Mouse (Mus musculus) forelimb bud, embryonic 11.5 days (tissue): ENCODE measurements around the gene Hspb2.

Source experiments
- DNase-seq: peaks from one replicate; pipeline ENCODE4 v3.0.0-alpha.2; 2012; ENCODE audit warnings: low read depth, low spot score

Hspb2 gene

DNA sequence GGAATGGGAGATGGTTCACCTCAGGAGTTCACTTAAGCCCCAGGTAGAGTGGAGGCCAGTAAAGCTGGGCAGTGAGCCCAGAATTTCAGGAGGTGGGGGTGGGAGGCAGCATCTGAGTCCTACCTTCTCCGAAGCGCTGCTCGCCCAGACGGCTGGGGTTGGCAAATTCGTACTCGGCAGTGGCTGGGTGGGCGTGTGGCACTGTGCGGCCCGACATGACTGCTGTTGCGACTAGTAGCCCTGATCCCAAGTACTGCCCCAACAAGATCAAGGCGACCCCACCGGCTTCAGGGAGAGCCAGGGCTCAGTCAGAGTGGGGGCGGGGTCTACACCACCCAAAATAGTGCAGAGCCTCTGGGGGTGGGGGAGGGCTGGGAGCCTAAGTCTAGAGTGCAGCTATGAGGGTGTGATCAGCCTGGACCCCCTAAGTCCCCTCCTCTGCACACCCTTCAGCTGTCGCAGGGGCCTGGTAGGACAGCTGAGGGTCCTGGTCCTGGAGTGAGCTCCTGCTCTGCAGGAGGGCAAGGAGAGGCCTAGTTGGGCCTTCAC lies at the start of gene Hspb2:
Gene Hspb2 (minus strand): TSS at position 301 of the 549 bp plus-strand sequence.
- DNase-seq, result no peak

DNA sequence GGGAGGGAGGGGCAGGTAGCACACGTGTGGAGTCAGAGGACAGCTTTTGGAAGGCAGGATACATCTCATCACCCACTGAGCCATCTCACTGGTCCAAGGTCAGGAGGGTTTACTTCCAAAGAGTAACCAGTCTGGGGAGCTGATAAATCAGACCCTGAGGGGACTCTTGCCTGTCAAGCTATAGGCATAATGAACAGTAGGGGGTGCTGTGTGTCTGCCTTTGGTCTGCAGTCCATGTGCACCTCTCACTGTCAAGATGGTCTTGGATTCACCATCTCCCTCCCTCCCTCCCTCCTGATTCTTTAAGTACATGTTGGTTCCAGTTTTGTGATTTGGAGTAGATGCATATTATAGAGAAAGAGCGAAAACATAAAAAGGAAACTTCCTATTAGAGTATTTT lies 48.8 kb upstream of the Hspb2 start:
- DNase-seq, result peak; percentile 20

DNA sequence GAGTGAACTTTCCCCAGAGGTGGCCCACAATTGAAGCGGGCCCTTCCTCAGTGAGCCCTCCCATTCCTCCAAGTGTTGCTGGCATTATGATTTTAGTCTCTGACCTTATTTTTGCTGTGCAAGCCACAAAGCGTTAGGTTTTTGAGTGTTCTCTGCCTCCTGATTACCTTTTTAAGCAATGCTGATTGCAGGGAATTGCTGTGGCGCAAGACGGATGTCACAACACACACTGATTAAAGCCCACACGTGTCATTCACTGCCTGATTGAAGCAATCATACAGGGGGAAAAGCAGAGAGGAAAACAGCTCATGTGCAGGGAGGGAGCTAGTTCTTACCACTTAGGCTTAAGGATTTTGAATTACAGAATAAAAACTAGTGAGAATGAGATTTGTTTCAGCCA lies 46.2 kb upstream of the Hspb2 start:
- DNase-seq, result no peak

DNA sequence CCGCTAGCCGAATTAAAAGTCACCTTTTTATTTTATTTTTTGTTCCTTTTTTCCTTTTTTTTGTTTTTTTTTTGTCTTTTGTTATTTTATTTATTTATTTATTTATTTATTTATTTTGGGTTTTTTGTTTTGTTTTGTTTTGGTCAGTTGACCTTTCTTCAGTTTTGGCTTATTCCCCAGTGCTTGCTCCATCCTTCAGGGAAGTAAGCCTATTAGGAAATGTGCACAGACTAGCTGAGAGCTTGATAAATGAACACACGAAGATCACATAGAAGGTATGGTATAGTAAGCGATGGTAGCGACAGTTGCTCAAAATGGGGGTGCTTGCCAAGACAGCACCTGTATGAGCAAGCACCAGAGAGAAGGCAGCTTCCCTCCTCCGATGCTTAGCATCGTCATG lies 45.5 kb upstream of the Hspb2 start:
- no peak for DNase-seq

DNA sequence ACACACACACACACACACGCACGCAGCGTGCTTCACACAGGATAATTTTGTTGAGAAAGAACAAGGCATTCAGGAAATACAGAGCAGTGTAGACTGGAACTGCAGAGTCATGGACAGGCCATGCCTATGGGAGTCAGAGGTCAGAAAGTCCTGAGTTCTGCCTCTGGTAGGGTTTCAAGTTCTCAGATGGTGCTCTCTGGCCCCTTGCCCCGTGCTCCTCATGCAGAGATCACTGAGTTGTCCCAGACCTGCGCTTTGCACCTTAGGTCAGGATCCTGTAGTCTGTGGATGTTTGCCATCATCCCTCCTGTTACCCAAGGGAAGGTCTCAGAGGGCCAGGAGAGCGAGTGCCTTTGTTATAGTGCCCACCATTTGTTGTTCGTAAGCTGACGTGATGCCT lies 44.6 kb upstream of the Hspb2 start:
- DNase-seq, result no peak

DNA sequence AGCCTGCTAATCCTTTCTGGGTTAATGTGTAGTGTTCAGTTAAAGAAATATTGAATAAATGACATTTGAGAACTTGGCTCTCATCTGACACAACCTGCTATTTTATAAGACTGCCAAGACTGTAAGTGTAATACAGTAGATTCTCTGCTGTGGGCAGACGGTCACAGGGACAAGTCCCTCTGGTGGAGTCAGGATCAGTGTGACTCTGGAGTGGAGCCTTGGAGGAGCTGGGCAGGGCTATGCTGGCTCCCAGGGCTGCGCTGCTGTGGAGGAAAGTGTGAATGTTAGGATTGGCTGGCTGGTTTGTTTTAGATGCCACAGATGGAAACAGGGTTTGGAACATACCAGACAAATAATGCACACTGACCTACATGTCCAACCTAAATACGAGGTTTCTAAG lies 43.1 kb upstream of the Hspb2 start:
- DNase-seq, result no peak

DNA sequence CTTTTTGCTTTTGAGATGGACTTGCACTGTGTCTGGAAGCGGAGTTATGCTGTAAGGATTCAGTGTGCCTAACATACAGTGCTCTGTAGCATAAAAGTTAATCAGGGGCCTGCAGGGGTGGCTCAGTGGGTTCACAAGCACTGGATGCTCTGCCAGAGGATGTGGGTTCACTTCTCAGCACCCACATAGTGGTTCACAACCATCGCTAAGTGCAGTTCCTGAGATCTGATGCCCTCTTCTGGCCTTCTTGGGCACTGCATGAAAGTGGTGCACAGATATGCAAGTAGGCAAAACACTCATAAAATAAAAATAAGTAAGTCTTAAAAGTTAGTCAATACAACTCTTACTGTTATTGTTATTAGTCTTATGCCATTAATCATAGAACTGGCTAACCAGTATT lies 30.0 kb upstream of the Hspb2 start:
- no peak for DNase-seq

DNA sequence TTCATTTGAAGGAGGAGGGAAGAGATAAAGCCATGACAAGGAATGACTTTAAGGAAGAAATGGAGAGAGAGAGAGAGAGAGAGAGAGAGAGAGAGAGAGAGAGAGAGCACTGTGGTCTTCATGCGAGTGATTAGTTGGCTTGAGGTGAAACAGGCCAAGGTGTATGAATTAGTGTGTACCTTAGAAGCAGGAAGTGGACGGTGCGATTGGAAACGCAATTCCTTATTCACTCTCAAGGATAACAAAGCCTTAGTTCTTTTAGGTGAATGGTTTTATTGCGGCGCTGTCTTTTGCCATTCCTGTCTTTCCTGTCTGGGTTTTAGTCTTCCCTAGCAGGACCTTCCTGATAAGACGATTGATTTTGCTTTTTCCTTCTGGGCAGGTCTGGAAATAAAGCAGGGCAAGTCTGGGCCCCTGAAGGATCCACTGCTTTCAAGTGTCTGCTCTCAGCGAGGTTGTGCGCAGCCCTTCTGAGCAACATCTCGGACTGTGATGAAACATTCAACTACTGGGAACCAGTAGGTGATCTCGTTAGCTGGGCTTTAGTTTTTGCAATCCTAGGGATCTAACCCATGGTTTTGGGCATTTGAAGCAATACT lies 24.1 kb upstream of the Hspb2 start:
- DNase-seq, result no peak

DNA sequence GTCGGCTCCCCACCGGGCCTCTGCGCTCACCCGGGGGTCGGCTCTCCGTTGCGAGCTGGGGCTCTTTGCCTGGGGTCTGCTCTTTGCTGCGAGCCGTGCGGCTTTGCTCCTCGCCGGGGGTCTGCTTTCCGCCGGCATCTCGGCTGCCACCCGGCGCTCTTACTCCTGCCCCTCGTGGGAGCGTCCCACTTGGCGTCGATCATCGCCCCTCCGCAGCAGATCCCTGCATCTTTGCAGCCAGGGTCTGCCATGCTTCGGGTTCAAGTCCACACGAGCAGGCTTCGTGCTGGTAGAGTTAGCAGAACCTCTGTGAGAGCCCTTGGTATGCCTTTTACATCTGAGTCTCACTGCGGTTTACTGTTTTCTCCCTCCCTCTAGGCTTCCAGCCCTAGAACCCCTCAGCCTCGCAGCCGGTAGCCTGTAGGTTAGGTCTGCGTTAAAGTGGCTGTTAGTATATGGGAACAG lies 23.5 kb upstream of the Hspb2 start:
- peak; percentile 16 for DNase-seq

DNA sequence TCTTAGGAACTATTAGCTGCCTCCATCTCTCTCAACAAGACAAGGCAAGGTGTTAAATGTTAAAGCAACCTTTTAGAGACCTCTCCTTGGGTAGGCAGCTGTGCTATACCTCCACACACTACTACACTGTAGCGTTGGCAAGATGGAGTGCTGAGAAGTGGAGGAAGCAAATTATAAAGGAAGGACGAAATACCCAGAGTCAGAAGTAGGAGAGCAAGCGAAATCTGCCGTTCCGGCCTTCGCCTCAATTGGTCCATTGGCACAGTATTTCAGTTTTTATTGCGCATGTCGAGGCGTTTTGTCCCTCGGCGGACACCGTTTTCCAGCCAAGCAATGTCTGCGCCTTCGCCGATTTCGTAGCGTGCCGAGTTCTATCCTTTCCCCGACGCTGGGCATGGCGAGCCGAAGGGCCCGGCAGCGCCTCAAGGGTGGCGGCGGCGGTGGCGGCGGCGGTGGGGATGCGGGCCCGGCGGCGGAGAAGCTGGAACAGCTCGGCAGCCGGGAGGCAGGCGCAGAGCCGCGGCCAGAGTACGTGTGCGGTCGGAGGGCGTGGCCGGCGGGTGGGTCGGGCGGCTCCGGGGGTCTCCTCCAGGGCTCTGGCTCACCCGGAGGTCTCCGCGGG lies 22.9 kb upstream of the Hspb2 start, which contains the start of the genes Alg9 and 1110032A03Rik:
Gene Alg9 (plus strand): TSS at position 29 of the 622 bp plus-strand sequence.
Gene 1110032A03Rik (minus strand): TSS at position 530 of the 622 bp plus-strand sequence.
- DNase-seq, result peak; percentile 90

DNA sequence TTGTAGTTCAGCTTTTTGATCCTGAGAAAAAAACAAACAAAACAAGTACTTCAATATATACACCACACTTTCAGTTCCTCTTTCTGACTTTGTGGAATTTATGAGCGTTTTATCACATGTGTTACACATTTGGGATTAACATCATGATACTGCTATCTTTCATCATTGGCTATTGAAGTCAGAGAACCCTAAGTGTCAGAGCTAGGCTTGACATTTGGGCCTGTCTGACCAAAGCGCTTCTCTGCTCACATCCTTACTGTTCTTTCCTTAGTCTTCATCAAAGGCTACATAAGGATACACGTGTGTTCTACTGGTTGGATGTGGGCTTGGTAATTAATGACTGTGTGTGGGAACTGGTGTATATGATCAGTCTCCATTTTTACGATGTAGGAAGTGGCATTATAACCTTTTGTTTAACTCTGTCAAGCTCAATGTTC lies 21.9 kb upstream of the Hspb2 start:
- DNase-seq, result no peak

DNA sequence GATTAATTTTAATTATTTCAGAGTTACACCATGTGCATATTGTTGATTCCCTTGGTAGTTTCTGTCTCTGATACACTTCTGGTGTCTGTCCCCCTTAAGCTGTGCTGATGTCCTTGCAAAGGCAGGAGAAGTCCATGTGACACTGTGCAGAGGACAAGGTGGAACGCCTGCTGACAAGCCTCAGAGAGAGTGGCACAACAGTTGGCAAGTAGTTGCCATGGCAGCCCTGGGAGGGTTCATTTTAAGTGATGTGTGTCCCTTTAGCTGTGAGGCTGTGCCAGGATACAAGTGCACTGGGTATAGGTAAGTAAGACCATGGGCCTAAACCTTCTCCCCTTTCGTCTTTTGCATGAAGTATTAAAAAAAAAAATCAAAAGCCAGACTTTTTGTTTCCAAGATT lies 17.9 kb upstream of the Hspb2 start:
- no peak for DNase-seq

DNA sequence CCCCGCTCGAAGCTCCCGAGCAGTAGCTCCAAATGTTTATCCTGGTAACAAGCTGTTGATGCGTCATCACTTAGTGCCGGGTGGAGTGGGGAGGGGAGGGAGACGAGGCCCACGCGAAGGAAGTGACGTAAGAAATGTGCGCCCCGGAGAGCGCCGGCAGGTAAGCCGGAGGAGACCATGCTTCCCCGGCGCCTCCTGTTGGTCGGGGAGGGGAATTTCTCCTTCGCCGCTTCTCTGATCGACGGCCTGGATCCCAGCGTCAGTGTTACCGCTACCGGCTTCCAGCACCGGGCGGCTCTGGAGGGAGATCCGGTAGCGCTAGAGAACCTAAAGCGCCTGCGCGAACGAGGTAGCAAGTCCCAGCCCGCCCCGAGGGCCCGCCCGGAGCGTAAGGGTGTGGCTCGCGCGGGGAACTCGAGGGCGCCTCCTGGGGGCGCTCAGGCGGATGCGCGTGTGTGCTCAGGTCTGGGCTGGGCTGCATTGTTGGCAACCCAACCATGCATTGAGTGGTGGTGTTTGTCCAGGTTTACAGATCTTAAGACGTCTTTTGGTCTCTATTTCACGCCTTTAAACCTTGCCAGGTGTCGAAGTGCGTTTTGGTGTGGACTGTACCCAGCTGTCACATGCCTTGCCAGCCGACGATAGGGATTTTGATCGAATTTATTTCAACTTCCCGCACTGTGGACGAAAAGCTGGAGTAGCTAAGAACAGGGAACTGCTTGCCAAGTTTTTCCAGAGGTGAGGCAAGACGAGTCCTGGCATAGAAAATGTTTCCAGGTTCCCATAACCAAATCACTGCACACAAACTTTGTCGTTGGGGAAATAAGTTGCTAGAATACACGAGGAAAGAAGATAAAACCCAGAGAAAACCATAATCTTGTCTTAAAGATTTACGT lies 16.2 kb upstream of the Hspb2 start, which contains the start of gene Fdxacb1:
Gene Fdxacb1 (plus strand): TSS at position 130 of the 896 bp plus-strand sequence.
- peak; percentile 98 for DNase-seq

DNA sequence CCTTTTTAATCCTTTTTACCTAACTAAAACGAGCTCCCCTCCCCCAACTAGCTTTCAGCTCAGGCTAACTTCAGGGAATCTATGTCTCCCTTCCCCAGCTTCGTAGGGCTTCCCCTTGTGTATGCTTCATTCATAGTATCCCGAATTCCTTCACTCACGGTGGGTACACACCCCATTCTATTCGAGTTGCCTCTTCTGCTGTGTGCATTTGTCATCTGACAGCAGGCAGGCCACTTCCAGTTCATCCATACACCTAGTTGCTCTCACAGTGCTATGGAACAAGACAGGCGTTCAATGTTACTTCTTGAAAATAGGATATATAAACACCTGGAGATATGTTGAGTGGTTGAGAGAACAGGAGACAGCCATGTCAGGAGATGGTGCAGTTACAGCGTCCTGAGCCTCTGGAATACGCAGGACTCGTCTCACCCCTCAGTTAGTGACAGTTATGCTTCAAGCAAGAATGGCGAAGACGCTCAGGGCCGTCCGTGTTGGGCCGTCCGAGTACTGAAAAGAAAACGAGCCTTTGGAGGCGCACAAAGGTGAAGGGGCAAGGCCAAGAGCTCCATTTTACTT lies 15.5 kb upstream of the Hspb2 start:
- DNase-seq, result no peak

DNA sequence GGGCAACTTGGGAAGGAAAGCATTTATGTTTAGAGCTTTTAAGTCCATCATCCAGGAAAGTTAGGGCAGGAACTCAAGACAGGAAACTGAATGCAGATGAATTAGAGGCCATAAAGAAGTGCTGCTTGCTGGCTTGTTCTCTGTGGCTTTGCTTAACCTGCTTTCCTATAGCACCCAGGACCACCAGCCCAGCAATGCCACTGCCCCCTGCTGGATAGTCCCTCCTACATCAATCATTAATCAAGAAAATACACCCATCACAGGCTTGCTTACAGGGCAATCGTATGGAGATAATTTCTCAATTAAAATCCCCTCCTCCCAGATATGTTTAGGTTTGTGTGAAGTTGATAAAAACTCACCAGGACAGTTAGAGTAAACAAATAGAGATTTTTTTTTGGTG lies 11.2 kb upstream of the Hspb2 start:
- DNase-seq, result no peak

DNA sequence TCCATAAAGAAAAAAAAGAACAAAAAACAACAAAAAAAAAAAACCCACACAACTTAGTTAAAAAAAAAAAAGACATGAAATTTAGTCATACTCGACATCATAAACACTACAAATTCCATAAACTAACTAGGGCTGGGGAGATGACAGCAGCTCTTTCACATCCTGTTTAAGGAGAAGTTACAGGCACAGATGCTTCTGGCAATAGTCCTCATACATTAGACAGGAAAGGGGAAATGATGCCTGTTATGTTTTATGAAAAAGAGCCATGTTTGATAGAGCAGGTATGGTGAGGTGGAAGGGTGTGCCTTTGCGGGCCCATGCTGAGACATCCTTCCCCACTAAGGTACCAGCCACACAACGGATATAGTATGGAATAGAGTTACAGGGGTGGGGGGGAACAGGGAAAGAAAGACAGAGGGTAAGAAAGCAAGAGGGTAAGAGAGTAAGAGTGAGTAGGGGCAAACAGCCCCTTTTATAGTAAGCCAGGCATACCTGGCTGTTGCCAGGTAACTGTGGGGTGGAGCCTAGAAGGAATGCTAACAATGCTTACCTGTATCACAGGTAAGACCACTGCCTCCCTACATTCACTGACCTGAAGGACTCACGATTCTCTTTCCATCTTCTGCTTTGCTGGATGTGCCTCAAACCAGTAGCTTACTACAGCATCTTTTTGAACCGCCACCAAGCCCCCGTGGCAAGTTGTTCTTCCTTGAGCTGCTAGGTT lies 9.5 kb upstream of the Hspb2 start:
- DNase-seq, result no peak

DNA sequence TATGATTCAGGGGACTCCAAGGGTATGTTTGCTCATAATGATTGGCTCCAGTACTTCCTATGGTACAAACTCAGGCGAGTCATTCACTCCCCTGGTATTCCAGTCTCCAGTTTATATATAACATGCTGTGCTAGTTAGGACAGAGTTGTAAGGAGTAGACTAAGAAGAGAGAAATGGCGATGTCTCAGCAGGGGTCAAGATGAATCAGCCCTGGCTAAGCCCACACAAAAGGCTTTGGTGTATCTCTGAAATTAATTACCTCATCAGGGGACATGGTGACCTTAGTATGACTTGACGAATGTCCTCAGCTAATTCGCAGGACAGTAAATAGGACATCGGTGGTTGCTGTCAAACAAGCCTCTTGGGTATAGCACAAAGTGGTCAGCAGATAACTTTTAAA lies 4.6 kb upstream of the Hspb2 start:
- no peak for DNase-seq

DNA sequence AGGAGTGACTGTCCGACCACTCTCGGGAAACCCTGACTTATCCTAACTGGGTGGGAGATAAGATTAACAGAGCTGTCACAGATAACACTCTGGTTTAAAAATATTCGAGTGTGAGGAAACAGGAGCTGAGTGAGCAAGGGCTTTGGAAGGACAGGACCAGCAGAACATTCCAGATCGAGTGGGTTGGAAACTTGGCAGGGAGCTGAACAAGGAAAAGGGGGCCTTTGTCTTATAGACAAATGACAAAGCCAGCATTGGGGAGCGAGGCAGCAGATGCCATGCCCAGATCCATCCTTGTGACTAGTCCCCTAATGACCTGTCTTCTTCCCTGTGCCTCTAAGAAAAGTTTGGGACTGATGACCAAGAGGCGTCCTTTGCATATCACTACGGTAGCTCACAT lies 1.8 kb upstream of the Hspb2 start:
- no peak for DNase-seq

DNA sequence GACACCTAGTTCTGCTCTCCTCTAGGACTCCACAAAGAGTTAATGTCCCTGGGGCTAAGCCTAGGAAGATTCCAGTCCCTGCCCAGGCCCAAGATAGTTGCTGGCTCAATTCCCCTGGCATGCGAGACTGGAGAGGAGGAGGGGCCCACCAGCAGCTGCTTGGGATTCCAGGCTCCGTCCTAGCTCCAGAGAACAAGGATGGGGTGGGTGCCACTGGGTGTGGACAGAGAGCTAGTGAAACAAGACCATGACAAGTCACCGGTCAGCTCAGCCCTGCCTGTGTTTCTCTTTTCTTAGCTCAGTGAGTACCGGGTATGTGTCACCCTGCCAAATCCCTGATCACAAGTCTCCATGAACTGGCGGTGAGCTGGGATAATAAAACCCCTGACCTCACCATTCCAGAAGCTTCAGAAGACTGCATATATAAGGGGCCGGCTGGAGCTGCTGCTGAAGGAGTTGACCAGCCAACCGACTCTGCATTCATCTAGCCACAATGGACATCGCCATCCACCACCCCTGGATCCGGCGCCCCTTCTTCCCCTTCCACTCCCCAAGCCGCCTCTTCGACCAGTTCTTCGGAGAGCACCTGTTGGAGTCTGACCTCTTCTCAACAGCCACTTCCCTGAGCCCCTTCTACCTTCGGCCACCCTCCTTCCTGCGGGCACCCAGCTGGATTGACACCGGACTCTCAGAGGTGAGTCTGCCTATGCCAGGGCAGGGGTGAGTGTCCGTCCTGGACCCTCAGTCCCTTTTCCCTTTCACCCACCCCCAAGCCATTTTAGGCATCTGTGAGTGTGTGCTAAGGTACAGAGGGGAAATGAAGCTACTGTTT lies 846 bp upstream of the Hspb2 start:
- DNase-seq, result no peak

DNA sequence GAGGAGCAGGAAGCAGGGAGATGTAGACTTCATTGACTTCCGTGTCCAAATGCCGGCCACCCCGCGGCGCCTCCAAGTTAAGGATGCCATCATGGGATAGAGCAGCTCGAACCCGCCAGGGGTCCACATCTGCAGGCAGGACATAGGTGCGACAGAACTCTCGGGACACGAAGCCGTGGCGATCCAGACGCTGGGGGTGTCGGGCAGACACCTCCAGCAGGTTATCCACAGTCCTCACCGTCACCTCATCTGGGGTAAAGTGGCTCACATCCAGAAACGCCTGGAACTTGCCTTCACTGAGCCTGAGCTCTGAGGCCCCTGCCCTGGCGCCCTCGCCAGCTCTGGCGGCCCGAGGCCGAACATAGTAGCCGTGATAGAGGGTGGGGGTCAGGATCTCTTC lies 831 bp downstream of the Hspb2 start, which contains the start of gene Cryab:
Gene Cryab (plus strand): TSS at position 3 of the 400 bp plus-strand sequence.
- no peak for DNase-seq
